Mouse (Mus musculus): ENCODE measurements at regions not wholly inside any gene's neighbourhood (a gene's known extent, or its start where the extent isn't known, plus 50 kb on each side); places are given as distances from the start of the nearest gene placed in this dataset.

DNA sequence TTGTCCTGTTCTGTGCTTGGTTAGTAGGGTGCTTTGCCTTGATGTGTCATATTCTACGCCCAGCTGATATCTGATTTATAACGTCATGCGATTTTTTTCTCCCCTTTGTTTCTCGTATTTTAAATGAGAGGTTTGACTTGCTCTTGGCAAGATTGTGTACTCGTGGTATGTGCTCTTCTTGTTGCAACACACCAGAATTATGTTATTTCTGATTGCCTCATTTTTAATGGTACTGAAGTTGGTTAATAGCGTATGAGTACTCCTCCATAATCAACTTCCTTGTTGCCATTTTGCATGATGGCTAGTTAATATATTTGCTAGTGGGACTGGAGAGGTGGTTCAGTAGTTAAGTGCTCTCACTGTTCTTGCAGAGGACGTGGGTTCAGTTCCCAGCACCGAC lies 180.1 kb upstream of the Cdkn2b start:
- no peak for DNase-seq

GRCm38 (mm10) chr4:89487416-89488165 lies 176.8 kb upstream of the Cdkn2b start:
- no peak for DNase-seq

DNA sequence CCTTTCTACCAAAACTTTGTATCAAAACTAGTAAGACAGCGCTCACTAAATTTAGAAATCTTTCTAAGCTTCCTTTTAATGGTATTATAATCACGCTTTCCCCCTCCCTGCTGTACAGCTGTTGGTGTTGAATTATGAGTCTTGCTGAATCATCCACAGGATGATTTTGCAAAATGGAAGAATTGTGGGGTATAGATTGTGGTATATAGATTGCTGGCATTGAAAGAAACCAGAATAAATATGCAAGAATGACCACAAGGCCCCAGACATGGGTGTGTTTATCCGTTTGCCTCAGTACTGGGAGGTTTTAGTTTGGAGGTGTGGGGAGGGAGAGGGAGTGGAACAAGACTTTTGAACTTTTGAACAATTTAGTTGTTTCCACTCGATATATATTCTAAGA lies 176.1 kb upstream of the Cdkn2b start:
- DNase-seq = no peak

GRCm38 (mm10) chr4:89485981-89486531 lies 175.2 kb upstream of the Cdkn2b start:
- DNase-seq = peak; percentile 98

DNA sequence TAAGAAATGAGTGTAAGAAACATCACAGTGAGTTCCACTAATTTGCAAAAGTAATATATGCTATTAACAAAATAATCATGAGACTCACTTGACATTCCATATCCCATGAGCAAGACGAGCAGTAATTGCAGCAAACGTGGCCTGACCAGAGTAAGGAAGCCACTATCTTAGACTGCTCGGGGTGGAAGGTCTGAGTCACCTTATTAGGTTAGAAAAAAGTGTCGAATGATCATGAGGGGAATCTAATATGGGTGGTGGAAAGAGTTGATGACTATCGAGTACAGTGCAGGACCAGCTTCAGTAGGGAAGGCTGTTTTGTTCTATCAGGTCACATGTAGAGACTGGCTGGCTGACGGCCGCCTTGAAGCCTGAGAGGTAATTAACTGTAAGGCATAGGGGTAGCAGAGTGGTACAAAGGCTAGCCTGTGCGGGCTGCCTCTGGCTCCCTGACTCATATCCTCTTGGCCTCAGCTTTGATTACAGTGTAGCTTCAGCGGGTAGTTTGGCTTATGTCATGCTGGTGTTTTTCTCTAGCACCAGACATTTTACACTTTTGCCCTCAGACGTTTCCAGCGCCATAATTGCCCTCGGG lies 167.9 kb upstream of the Cdkn2b start:
- DNase-seq = no peak

GRCm38 (mm10) chr4:89475848-89476247 lies 165.0 kb upstream of the Cdkn2b start:
- peak; percentile 75 for DNase-seq

GRCm38 (mm10) chr4:89474836-89475541 lies 164.2 kb upstream of the Cdkn2b start:
- DNase-seq = peak; percentile 75

- DNase-seq = peak; percentile 40
Observed at GRCm38 (mm10) chr4:89471426-89471825, 160.6 kb upstream of the Cdkn2b start.

- DNase-seq = peak; percentile 56
Observed at GRCm38 (mm10) chr4:89470756-89471155, 159.9 kb upstream of the Cdkn2b start.

DNA sequence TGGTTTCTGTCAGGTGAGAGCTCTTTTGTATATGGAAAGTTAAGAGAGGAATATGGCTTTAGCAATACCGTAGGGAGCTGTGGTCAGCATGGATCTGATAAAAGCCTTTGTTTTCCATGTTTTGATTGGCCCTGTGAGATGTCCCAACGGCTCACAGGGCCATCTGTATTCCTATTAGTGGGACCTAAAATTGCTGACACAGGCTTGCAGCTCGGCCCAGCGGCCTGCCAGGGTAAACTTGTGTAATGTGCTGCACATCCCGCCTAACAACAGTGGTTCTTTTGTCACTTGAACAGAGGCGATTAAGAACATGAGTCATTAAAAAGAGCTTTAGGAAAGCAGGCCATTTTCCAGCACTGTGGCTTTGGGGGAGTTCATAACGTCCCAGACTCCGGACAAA lies 159.0 kb upstream of the Cdkn2b start:
- DNase-seq = peak; percentile 99

- no peak for DNase-seq
Observed at GRCm38 (mm10) chr4:89469406-89469805, 158.6 kb upstream of the Cdkn2b start.

DNA sequence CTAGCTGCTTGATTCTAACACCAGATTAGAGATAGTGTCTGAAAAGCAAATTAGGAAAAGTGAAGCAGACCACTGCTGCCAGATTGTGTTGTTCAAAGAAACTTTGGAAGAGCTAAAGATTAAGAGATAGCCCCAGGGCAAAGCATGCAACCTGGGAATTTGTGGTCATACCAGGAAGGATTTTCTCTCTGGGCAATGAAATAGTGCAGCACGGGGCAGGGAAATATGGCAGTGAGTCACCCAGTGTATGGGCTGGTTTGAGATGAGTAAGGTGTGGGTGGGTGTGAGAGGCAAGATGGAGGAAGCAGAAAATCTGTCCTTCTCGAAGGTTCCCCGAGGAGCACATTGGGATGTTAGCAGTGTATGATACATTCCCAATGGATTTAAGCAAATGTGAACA lies 155.9 kb upstream of the Cdkn2b start:
- peak; percentile 51 for DNase-seq

DNA sequence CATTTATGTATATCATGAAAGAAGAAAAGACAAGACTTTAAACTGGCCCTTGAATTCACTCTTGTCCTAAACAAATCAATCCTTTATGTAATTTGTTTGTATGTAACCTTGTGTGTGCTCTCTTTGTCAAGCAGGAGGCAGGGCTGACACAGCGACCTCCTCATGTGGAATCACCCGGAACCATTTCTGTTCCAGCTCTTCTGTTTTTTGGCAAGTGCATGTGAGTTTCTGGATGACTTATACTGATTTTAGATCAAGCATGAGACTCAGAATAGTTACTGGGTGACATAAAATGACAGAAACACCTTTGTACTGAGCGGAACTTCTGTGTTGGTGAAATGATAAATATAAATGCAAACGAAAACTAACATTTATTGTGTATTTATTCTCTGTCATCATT lies 152.3 kb upstream of the Cdkn2b start:
- DNase-seq = peak; percentile 57

GRCm38 (mm10) chr4:89460170-89460762 lies 149.4 kb upstream of the Cdkn2b start:
- peak; percentile 19 for DNase-seq

DNA sequence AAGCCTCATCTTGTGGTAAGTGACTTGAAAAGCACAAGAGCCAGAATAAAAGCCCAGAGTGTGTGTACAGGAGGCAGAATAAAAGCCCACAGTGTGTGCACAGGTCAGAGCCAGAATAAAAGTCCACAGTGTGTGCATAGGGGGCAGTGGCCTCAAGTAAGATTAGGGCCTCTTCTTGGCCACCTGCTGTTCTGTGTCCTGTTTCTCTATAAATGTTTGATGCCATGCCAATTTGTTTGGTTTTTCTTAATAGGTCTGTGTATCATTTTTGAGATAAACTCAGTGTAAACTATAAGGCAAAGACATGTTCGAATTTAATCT lies 148.5 kb upstream of the Cdkn2b start:
- DNase-seq = peak; percentile 7

GRCm38 (mm10) chr4:89458628-89459345 lies 147.9 kb upstream of the Cdkn2b start:
- peak; percentile 77 for DNase-seq

DNA sequence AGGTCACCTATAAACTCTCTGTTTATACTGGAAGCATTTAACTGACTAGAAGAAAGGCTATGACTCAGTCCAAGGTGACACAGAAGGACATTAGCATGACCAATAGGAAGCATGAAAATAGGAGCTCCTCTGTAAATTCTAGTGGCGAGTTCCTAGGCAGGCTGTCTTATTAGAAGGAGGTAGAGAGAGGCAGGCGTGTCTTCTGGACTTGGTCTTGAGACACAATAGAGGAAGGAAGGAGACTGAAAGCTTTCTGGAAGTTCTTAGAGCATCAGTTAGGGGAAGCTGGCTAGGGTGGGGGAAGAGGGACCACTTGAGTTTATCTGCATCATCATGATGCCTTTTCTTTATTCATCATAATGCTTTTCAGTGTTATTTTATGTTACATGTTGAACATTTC lies 147.0 kb upstream of the Cdkn2b start:
- DNase-seq = peak; percentile 53

- DNase-seq = peak; percentile 66
Observed at GRCm38 (mm10) chr4:89454926-89455325, 144.1 kb upstream of the Cdkn2b start.

- peak; percentile 55 for DNase-seq
Observed at GRCm38 (mm10) chr4:89453051-89453450, 142.2 kb upstream of the Cdkn2b start.

DNA sequence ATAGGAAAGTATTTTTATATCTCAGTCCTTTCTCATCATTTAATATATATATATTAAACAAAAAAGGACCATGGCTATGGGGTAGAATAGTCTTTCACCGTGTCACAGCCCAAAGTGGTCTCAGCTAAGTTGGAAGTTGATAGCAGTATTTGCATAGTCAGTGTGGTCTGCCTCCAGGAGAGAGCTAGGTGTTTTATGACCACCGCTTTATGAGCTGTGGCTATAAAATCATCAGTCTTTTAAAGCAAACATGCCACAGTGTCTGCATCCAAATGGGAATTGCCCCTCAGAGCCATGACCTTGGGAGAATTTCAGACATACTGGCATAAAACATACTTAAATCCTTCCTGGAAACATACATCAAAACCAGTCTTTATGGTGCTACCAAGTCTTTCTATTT lies 140.9 kb upstream of the Cdkn2b start:
- DNase-seq = peak; percentile 41

GRCm38 (mm10) chr4:89446765-89447487 lies 136.1 kb upstream of the Cdkn2b start:
- DNase-seq = peak; percentile 72

DNA sequence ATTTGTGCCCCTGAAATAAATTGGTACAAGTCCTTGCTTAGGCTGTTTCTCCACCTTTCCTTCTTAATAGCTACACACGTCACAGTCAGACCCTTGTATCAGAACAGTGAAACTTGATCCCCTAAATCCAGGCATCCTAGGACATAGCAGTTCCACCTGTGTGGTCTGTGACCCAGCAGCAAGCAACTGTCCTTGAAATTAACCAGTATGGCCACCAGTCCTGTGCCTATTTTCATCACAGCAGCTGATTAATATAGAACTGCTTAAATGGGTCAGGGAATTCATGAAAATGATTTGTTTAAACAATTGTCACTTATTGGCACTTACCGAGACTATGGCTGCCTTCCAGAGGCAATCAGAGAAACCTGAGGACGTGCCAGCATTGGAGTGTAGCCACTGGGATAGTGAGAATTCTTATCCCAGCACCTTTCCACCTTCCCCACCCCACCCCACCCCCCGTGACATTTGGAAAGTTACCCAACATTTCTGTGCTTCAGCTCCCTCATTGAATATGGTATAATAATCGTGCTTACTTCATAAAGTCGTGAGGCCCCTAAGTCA lies 135.4 kb upstream of the Cdkn2b start:
- DNase-seq = peak; percentile 72

Data from heart, adult 11 months (tissue).